ENCODE assay signal across 21 mouse cellular contexts in the genomic region with DNA sequence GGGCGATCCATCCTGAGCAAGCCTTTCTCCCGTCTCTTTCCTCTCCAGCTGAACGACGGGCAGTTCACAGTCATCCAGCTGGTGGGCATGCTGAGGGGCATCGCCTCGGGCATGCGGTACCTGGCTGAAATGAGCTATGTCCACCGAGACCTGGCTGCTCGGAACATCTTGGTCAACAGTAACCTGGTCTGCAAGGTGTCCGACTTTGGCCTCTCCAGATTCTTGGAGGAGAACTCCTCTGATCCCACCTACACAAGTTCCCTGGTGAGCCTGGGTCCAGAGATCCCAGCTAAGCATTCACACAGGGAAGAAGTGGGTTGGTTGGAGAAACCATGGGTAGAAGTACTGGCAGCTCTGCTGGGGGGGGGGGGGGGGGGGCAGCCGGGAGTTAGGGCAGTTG. TPM values are rescaled to one million over a fixed set of nuclear protein-coding genes. Genes with fewer than 3 reads are reported as not detected.
DNase-seq lines count a peak whose midpoint lies in the region; ATAC-seq and TF ChIP-seq lines count a peak whose summit lies in the region.
"Had no signal": no experiment of that assay in that cellular context is flagged by ENCODE, and none has a peak within 500 bp of the region (broad histone marks: within the 10 kb centered on the region; RNA-seq: fewer than 3 reads in every experiment).

No protein-coding gene starts in this region.

- H3K4me3 ChIP-seq in midbrain, embryonic 11.5 days (ENCODE audit: low read depth, low read length), result no peak overlapping the region
- H3K4me3 ChIP-seq in midbrain, embryonic 13.5 days (replicated peaks), result no peak overlapping the region
- H3K4me3 ChIP-seq in ES-E14 (ENCODE audit: insufficient read depth in 1 of 2, low read depth in 1 of 2, low read length in 2 of 2, poor library complexity in 1 of 2, severe bottlenecking in 1 of 2), result no peak overlapping the region

- no peaks in the 10 kb centered on the region for H3K4me1 ChIP-seq in midbrain, embryonic 11.5 days (ENCODE audit: control insufficient read depth, insufficient read depth, low read length)
- H3K4me1 ChIP-seq in midbrain, embryonic 13.5 days (replicated peaks), result no peaks in the 10 kb centered on the region
- H3K4me1 ChIP-seq in ES-E14 (ENCODE audit: control insufficient read depth in 2 of 2, insufficient read depth in 2 of 2, low read length in 2 of 2, poor library complexity in 1 of 2), result peaks cover 0 to 6% of the 10 kb centered on the region in 2 experiments; a peak in 1 of 4 replicates

- peak; percentile 86 for DNase-seq in heart, adult 11 months
- no peak for DNase-seq in heart, postnatal 14 days
- DNase-seq in midbrain, embryonic 11.5 days (ENCODE audit: low spot score, missing footprints), result peak; percentile 53
- no peak for DNase-seq in ES-E14 (ENCODE audit: low read depth, low spot score)
- DNase-seq in gastrocnemius, postnatal 25 days, result no peak
- DNase-seq: adrenal gland, adult 2 months; adrenal gland, adult 8-10 months; adrenal gland, postnatal 10 days; adrenal gland, postnatal 14 days; adrenal gland, postnatal 25 days; adrenal gland, postnatal 36 days; B cell, adult 2 months; cerebellum, adult 11 months; cerebellum, adult 11-12 months; cerebellum, adult 18-20 months; cerebellum, adult 2 months had no signal

- peaks cover 69% of the 10 kb centered on the region for H3K36me3 ChIP-seq in midbrain, embryonic 11.5 days (ENCODE audit: control insufficient read depth, insufficient read depth, low read length)
- H3K36me3 ChIP-seq in midbrain, embryonic 13.5 days, result peaks cover 93% of the 10 kb centered on the region
- H3K36me3 ChIP-seq in ES-E14 (ENCODE audit: control insufficient read depth, insufficient read depth, low read length, poor library complexity, severe bottlenecking), result peaks cover 69% of the 10 kb centered on the region
- H3K36me3 ChIP-seq: G1E had no signal

- WGBS in midbrain, embryonic 11.5 days, result 98% methylated on average over 10 of the region's 11 CpGs
- 97% methylated on average over 10 of the region's 11 CpGs for WGBS in midbrain, embryonic 13.5 days

- H3K4me2 ChIP-seq in midbrain, embryonic 11.5 days, result no peak overlapping the region
- no peak overlapping the region for H3K4me2 ChIP-seq in midbrain, embryonic 13.5 days (replicated peaks)

- H3K9ac ChIP-seq in midbrain, embryonic 11.5 days (ENCODE audit: low read length), result no peak overlapping the region
- no peak overlapping the region for H3K9ac ChIP-seq in midbrain, embryonic 13.5 days (replicated peaks)
- H3K9ac ChIP-seq in ES-E14 (ENCODE audit: insufficient read depth, low read depth, low read length, poor library complexity, severe bottlenecking), result no peak overlapping the region

- no peaks in the 10 kb centered on the region for H3K27me3 ChIP-seq in midbrain, embryonic 11.5 days (ENCODE audit: control insufficient read depth, insufficient read depth, low read length)
- H3K27me3 ChIP-seq in midbrain, embryonic 13.5 days, result no peaks in the 10 kb centered on the region
- H3K27me3 ChIP-seq: Patski had no signal

- no peak overlapping the region for H3K27ac ChIP-seq in midbrain, embryonic 11.5 days (ENCODE audit: low read depth, low read length)
- no peak overlapping the region for H3K27ac ChIP-seq in midbrain, embryonic 13.5 days
- H3K27ac ChIP-seq in ES-E14 (ENCODE audit: insufficient read depth, low read depth, low read length, poor library complexity, severe bottlenecking), result peak overlapping the region; percentile 48; the same call in 1 of the 2 replicates

- in situ Hi-C loops in ES-E14 (cut with MboI; ENCODE audit: low sequenced_read_pairs in 2 of 2, unreplicated experiment in 2 of 2), result no loop called here

- intact Hi-C loops in heart, postnatal 14 days (cut with DNase I), result no loop called here

- no peaks in the 10 kb centered on the region for H3K9me3 ChIP-seq in midbrain, embryonic 11.5 days (ENCODE audit: control insufficient read depth, low read length)
- H3K9me3 ChIP-seq in midbrain, embryonic 13.5 days, result no peaks in the 10 kb centered on the region
- no peaks in the 10 kb centered on the region for H3K9me3 ChIP-seq in ES-E14 (ENCODE audit: control insufficient read depth, insufficient read depth, low read depth, low read length)
- H3K9me3 ChIP-seq: G1E had no signal

- no peak for ATAC-seq in midbrain, embryonic 11.5 days (ENCODE audit: low FRiP score)
- no peak for ATAC-seq in midbrain, embryonic 13.5 days
- ATAC-seq: activated CD4-positive, CD25-positive, alpha-beta regulatory T cell, adult 4 months; CD4-positive, CD25-positive, alpha-beta regulatory T cell, adult 4 months; Patski had no signal

TF ChIP-seq in ES-E14, 5 proteins besides CTCF, POLR2A, EP300 and RAD21:
- TF ChIP-seq MAFK (IDR thresholded peaks at IDR 0.05; ENCODE audit: insufficient read depth, low read depth, low read length) (no peak), CHD2 (IDR thresholded peaks at IDR 0.05; ENCODE audit: low read depth, low read length) (no peak), ZC3H11A (IDR thresholded peaks at IDR 0.05; ENCODE audit: borderline replicate concordance, low read depth, low read length) (no peak), ZNF384 (IDR thresholded peaks at IDR 0.05; ENCODE audit: low read depth, low read length) (no peak), HCFC1 (IDR thresholded peaks at IDR 0.05; ENCODE audit: borderline replicate concordance, insufficient read depth, low read length) (no peak)

RNA-seq across cellular contexts. Expression of a gene that starts 19.8 kb away (rescaled TPM):
- 10 to 100 TPM; 77.5 to 83.7 TPM for total RNA-seq in heart, postnatal 14 days (2021)
- polyA plus RNA-seq in midbrain, embryonic 11.5 days (2014; fragmentation: Nextera tagmentation; extraction: Ambion mirVana), result 19.0 and 20.8 TPM in 2 replicates
- polyA plus RNA-seq in midbrain, embryonic 13.5 days (2015; fragmentation: Nextera tagmentation; extraction: Ambion mirVana), result 7.5 and 8.6 TPM in 2 replicates
- 34.3 and 58.8 TPM in 2 replicates for total RNA-seq in ES-E14 (2012; rRNA removed)
- 10 to 100 TPM; 13.4 to 15.8 TPM for total RNA-seq in gastrocnemius, postnatal 25 days (2021)
- polyA plus RNA-seq: activated CD4-positive, CD25-positive, alpha-beta regulatory T cell, adult 4 months; CD4-positive, CD25-positive, alpha-beta regulatory T cell, adult 4 months had no signal

RNA-seq across cellular contexts. Expression of a gene that starts 36.3 kb away (rescaled TPM):
- total RNA-seq in heart, postnatal 14 days (2021), result 1 to 10 TPM; 3.8 to 5.4 TPM
- polyA plus RNA-seq in midbrain, embryonic 11.5 days (2014; fragmentation: Nextera tagmentation; extraction: Ambion mirVana), result 5.8 TPM in 2 replicates
- 21.8 and 23.4 TPM in 2 replicates for polyA plus RNA-seq in midbrain, embryonic 13.5 days (2015; fragmentation: Nextera tagmentation; extraction: Ambion mirVana)
- total RNA-seq in ES-E14 (2012; rRNA removed), result 20.9 and 34.9 TPM in 2 replicates
- total RNA-seq in gastrocnemius, postnatal 25 days (2021), result 1 to 10 TPM; 2.3 to 3.1 TPM

RNA-seq across cellular contexts. Expression of a gene that starts 55.5 kb away (rescaled TPM):
- 10 to 100 TPM; 14.2 to 14.3 TPM for total RNA-seq in heart, postnatal 14 days (2021)
- 28.0 and 34.1 TPM in 2 replicates for polyA plus RNA-seq in midbrain, embryonic 11.5 days (2014; fragmentation: Nextera tagmentation; extraction: Ambion mirVana)
- polyA plus RNA-seq in midbrain, embryonic 13.5 days (2015; fragmentation: Nextera tagmentation; extraction: Ambion mirVana), result 19.8 and 22.1 TPM in 2 replicates
- total RNA-seq in ES-E14 (2012; rRNA removed), result 22.7 and 24.2 TPM in 2 replicates
- total RNA-seq in gastrocnemius, postnatal 25 days (2021), result 1 to 10 TPM; 5.2 to 5.3 TPM

Comparison
In these comparisons a context has a peak if more than half of its experiments do, and no peak if none do; other contexts are left out.
1. DNase-seq: peak in heart, adult 11 months (single experiment) and midbrain, embryonic 11.5 days (single experiment); none in heart, postnatal 14 days (0 of 2), ES-E14 (single experiment) and gastrocnemius, postnatal 25 days (single experiment).